Mouse (Mus musculus) mouse trophoblast stem cell (cell line): Measurements from ENCODE around the gene Olfr1564.
"Not testable (repeated sequence)": the region's sequence is repeated elsewhere in the genome, so short reads cannot be mapped to it uniquely, and the experiment has no call there.

Experiments
- in situ Hi-C, 2 experiments: fragments of 300-500 bp; cut with MseI, MboI; formaldehyde crosslinking; loops; 2 replicates in 1 of 2; 3 replicates in 1 of 2; pipeline ENCODE4 v1.15.1; 2025

Gene Olfr1564

DNA sequence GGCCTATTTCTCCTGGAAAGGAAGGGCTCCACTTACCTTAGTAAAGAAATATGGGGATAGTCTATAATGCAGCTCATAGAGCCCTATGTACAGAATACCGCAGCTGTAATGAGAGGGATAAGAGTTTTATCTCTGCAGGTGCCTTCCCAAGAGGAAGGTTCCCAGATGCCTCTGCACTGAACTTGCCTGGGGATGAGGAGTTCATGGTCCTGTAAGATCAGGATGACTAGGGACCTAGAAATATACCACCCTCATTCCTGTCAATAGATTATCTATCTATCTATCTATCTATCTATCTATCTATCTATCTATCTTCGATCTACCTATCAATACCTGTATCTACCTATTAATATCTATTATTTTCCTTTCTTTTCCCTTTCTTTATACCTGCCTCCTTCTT is at the start of gene Olfr1564:
Gene Olfr1564, minus strand, starts transcription at position 101 of the 400 bp plus-strand sequence.
- in situ Hi-C loops = loop anchor here (25.0 kb wide), 2 partner anchors 91 to 241 kb away; no protein-coding TSS in a partner anchor

- in situ Hi-C loops = no loop called here
Measured at GRCm38 (mm10) chr17:33268907-33269306, 47.4 kb upstream of the Olfr1564 start.

DNA sequence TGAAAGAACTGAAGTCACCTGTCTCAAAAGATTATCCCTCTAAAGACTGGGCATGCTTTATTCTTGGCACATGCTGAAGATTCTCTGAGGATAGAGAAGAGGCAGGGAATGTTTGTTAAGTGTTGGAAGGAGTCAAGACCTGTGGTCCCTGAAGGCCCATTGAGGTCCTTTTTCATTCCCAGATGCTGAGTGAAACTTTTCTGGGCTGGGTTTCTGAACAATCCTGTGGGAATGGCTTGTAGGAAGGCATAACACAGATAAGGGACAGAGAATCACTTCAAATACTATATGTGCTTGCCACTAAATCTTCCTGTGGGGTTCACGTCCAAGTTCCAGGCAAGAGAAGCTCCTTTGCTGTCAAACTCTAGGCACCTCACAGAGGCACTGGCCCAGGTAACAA is 42.9 kb upstream of the Olfr1564 start, which contains the start of gene Olfr63:
Gene Olfr63, plus strand, starts transcription at position 301 of the 400 bp plus-strand sequence.
- in situ Hi-C loops = no loop called here

DNA sequence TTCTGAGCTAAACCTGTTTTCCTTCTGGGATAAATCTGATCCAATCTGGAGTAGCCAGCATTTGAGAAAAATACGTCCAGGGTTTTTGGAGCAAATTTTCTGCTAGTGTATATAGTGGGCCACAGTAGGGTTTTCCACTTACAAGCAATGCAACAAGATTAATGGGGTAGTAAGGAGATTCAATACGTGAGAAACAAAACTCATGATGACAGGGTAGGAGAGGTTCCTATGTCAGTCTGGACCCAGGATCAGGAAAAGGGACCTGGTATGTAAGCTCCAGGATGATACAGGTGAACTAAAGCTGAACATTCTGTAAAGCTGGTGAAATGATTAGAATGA is 33.8 kb upstream of the Olfr1564 start:
- in situ Hi-C loops = not testable (repeated sequence)

DNA sequence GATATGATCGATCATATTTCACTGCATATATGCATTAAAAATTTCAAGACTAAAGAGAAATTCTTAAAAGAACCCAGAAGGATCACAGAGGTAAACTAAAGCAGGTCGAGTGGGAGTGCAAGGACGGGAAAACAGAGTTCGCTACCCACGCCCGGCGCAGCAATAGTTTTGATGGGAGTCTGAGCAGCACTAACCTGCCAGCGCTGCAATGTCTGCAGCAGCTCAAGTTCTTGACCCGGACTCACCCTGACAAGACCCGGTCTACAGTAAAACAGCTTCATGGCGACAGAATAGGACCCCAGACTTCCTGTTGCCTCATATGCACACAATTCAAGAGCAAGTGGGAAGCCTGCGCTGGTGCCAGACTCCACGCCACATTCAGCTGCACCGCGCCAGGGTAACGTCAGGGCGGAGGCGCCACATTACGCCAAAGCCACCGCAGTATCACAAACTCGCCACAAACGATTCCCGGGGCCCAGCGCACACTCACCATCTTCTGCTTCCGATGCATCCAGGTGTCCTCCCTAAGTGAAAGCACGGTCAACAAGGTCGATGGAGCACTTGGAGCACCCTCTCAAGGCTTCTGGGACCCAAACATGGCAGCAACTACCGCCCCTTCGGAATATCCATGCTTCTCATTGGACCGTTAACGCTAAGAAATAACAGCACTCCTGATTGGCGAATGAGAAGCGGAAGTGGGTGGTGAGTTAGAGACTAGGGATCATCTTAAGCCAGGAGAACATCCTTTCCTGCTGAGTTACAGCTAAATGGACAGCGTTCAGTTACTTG is 33.2 kb upstream of the Olfr1564 start, which contains the start of gene Zfp955a:
Gene Zfp955a, minus strand, starts transcription at position 616 of the 789 bp plus-strand sequence.
- in situ Hi-C loops = not testable (repeated sequence)

DNA sequence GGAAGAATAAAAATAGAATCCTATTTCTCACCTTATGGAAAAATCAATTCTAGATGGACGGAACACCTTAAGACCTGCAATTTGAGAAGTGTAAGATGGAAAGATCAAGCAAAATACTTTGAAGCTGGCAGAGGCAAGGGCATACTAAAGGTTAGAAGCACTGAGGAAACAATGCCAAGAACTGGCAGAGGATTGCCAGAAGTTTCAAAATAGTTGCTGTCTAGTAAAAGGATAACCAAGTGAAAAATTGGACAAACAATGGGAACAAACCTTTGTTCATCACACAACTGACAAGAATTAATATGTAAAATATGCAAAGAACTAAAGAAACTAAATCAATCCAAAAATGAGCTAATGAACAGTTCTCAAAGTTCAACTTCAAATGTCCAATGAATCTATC is 15.2 kb upstream of the Olfr1564 start:
- in situ Hi-C loops = not testable (repeated sequence)

GRCm38 (mm10) chr17:33191002-33191401 is 30.5 kb downstream of the Olfr1564 start, which contains the start of gene Olfr239:
TSS of gene Olfr239 (plus strand) at chr17:33191302.
- in situ Hi-C loops = not testable (repeated sequence)

- in situ Hi-C loops = not testable (repeated sequence)
Measured at GRCm38 (mm10) chr17:33168147-33168546, 53.3 kb downstream of the Olfr1564 start, which contains the start of gene Olfr55. TSS of gene Olfr55 (plus strand) at chr17:33168447.
